Mouse (Mus musculus) kidney, adult 2 months (tissue): ENCODE data around the gene Idnk. TPM values are rescaled to one million over a fixed set of nuclear protein-coding genes. Genes with fewer than 3 reads are reported as not detected.

Experiments
- DNase-seq: peaks from one replicate; pipeline ENCODE4 v3.0.0; 2021
- H3K27ac ChIP-seq: fragments of 200-500 bp; 2 replicates; pipeline ENCODE4 v1.5.1; 2012; ENCODE audit warnings: low read depth, low read length, control low read depth, inconsistent platforms; ENCODE audit not compliant: insufficient read depth
- H3K27me3 ChIP-seq: fragments of 200-500 bp; replicated peaks from 2 replicates; pipeline ENCODE4 v1.6.1; 2012; ENCODE audit warnings: mild to moderate bottlenecking, moderate library complexity, low read length, inconsistent platforms; ENCODE audit not compliant: control insufficient read depth, insufficient read depth
- H3K36me3 ChIP-seq: fragments of 200-500 bp; 2 replicates; pipeline ENCODE4 v1.6.1; 2012; ENCODE audit warnings: mild to moderate bottlenecking, moderate library complexity, low read length, inconsistent platforms; ENCODE audit not compliant: control insufficient read depth, insufficient read depth
- H3K4me1 ChIP-seq: fragments of 200-500 bp; 2 replicates; pipeline ENCODE4 v1.6.1; 2011; ENCODE audit warnings: low read length; ENCODE audit not compliant: control insufficient read depth, insufficient read depth
- H3K4me3 ChIP-seq: fragments of 200-500 bp; 2 replicates; pipeline ENCODE4 v1.5.1; 2011; ENCODE audit warnings: mild to moderate bottlenecking, low read depth, low read length, control low read depth; ENCODE audit not compliant: insufficient read depth
- CTCF ChIP-seq: fragments of 200-500 bp; conservative IDR thresholded peaks from 2 replicates; pipeline ENCODE4 v1.5.1; 2011; ENCODE audit warnings: low read depth, mild to moderate bottlenecking, control low read depth, low read length, moderate library complexity, mixed read lengths; ENCODE audit not compliant: insufficient read depth, insufficient read length
- POLR2A ChIP-seq: fragments of 200-500 bp; IDR thresholded peaks from one replicate; pipeline ENCODE4 v1.6.1; 2011; ENCODE audit warnings: low read depth, low read length, control low read depth
- WGBS: fragments of 180-500 bp; shearing (Covaris S2); methylation state at CpG from one replicate; pipeline ENCODE4 v1.1.7; 2018; 5-methylcytosine and 5-hydroxymethylcytosine counted together
- polyA plus RNA-seq: library from polyadenylated mRNA; depleted of rRNA; stranded (reverse); fragments of >200 nt; gene quantifications from 2 replicates; pipeline ENCODE4 v1.2.3, GENCODE M21; 2012; rRNA removed

Idnk gene
- 21.0 and 27.4 TPM in 2 replicates for polyA plus RNA-seq

GRCm38 (mm10) chr13:58157447-58158098 is at the start of gene Idnk:
Gene Idnk, plus strand, starts transcription at chr13:58157649.
- DNase-seq: peak; percentile 94
- Histone ChIP-seq H3K27me3 (no peaks in the 10 kb centered on the region), H3K27ac (peak within 1 kb of the TSS; percentile 19), H3K36me3 (no peaks in the 10 kb centered on the region; the same call in 1 of the 2 replicates), H3K4me1 (no peaks in the 10 kb centered on the region; the same call in 1 of the 2 replicates), H3K4me3 (peak within 1 kb of the TSS; percentile 73)
- WGBS: under 1% methylated on average over 30 of the region's 30 CpGs
- peak; percentile 47; the same call in 1 of the 2 replicates for TF ChIP-seq CTCF
- peak; percentile 22 for TF ChIP-seq POLR2A

GRCm38 (mm10) chr13:58111306-58111705 is 46.1 kb upstream of the Idnk start:
- Histone ChIP-seq H3K4me1 (no peaks in the 10 kb centered on the region; the same call in 1 of the 2 replicates), H3K36me3 (no peaks in the 10 kb centered on the region), H3K4me3 (peak overlapping the region; percentile 58), H3K27ac (peak overlapping the region; percentile 62), H3K27me3 (no peaks in the 10 kb centered on the region)
- WGBS: 90% methylated on average over 6 of the region's 6 CpGs
- no peak for DNase-seq
- no peak for TF ChIP-seq CTCF
- no peak for TF ChIP-seq POLR2A

- no peaks in the 10 kb centered on the region for H3K36me3 ChIP-seq
- no peaks in the 10 kb centered on the region for H3K27me3 ChIP-seq
- no peak for DNase-seq
- peak overlapping the region; percentile 58 for H3K4me3 ChIP-seq
- H3K4me1 ChIP-seq: no peaks in the 10 kb centered on the region; the same call in 1 of the 2 replicates
- WGBS: 59% methylated on average over 10 of the region's 10 CpGs
- H3K27ac ChIP-seq: peak overlapping the region; percentile 62
- no peak for TF ChIP-seq CTCF
- TF ChIP-seq POLR2A: no peak
Measured at GRCm38 (mm10) chr13:58112191-58112590, 45.3 kb upstream of the Idnk start.

GRCm38 (mm10) chr13:58112601-58113041 is 44.8 kb upstream of the Idnk start:
- peak overlapping the region; percentile 62 for H3K27ac ChIP-seq
- DNase-seq: no peak
- H3K4me1 ChIP-seq: no peaks in the 10 kb centered on the region; the same call in 1 of the 2 replicates
- no peaks in the 10 kb centered on the region for H3K36me3 ChIP-seq
- TF ChIP-seq POLR2A: no peak
- no peak for TF ChIP-seq CTCF
- H3K4me3 ChIP-seq: peak overlapping the region; percentile 58
- WGBS: 27% methylated on average over 11 of the region's 11 CpGs
- no peaks in the 10 kb centered on the region for H3K27me3 ChIP-seq

GRCm38 (mm10) chr13:58113061-58113900 is 44.2 kb upstream of the Idnk start, which contains the start of gene Klhl3:
Gene Klhl3, minus strand, starts transcription at chr13:58113592.
- 7% methylated on average over 35 of the region's 35 CpGs for WGBS
- Histone ChIP-seq H3K4me3 (peak within 1 kb of the TSS; percentile 58), H3K27ac (peak within 1 kb of the TSS; percentile 62), H3K4me1 (no peaks in the 10 kb centered on the region; the same call in 1 of the 2 replicates), H3K36me3 (no peaks in the 10 kb centered on the region), H3K27me3 (no peaks in the 10 kb centered on the region)
- peak; percentile 59 for DNase-seq
- TF ChIP-seq POLR2A (no peak), CTCF (peak; percentile 30; the same call in 1 of the 2 replicates)

GRCm38 (mm10) chr13:58115227-58115626 is 42.2 kb upstream of the Idnk start:
- 40% methylated on average over 13 of the region's 13 CpGs for WGBS
- H3K27ac ChIP-seq: no peak overlapping the region
- no peaks in the 10 kb centered on the region for H3K36me3 ChIP-seq
- DNase-seq: peak; percentile 77
- TF ChIP-seq CTCF: no peak
- no peak for TF ChIP-seq POLR2A
- H3K27me3 ChIP-seq: no peaks in the 10 kb centered on the region
- H3K4me1 ChIP-seq: no peaks in the 10 kb centered on the region; the same call in 1 of the 2 replicates
- no peak overlapping the region for H3K4me3 ChIP-seq

- no peaks in the 10 kb centered on the region for H3K27me3 ChIP-seq
- TF ChIP-seq POLR2A (no peak), CTCF (no peak)
- peaks cover 2% of the 10 kb centered on the region; the same call in 1 of the 2 replicates for H3K4me1 ChIP-seq
- no peak overlapping the region for H3K4me3 ChIP-seq
- 78% methylated on average over 2 of the region's 2 CpGs for WGBS
- DNase-seq: no peak
- no peaks in the 10 kb centered on the region for H3K36me3 ChIP-seq
- H3K27ac ChIP-seq: no peak overlapping the region
Measured at GRCm38 (mm10) chr13:58116801-58117200, 40.6 kb upstream of the Idnk start.
